Mouse (Mus musculus) heart, embryonic 14.5 days (tissue): ENCODE results near the gene Actr2. TPM values are rescaled to one million over a fixed set of nuclear protein-coding genes. Genes with fewer than 3 reads are reported as not detected.

ENCODE experiments used
- ATAC-seq: fragments of 200-750 bp; cut with Nextera tagmentation; 2 replicates; pipeline ENCODE4 v1.8.0; 2017; ENCODE audit warnings: low read depth, moderate TSS enrichment; ENCODE audit not compliant: insufficient number of reproducible peaks, insufficient read depth, low FRiP score
- H3K27ac ChIP-seq, 2 experiments: fragments of 200-500 bp in 1 of 2; fragments of 300-500 bp in 1 of 2; sonication (generic) in 1 of 2; replicated peaks in 1 of 2; 2 replicates each; pipeline ENCODE4 v1.5.1; 2012 to 2014; ENCODE audit warnings: low read depth in 2 of 2, low read length in 2 of 2, control low read depth in 1 of 2, mild to moderate bottlenecking in 1 of 2, mixed read lengths in 1 of 2; ENCODE audit not compliant: control insufficient read depth in 1 of 2, insufficient read depth in 1 of 2
- H3K27me3 ChIP-seq: fragments of 300-500 bp; sonication (generic); 2 replicates; pipeline ENCODE4 v1.6.1; 2014; ENCODE audit warnings: mild to moderate bottlenecking, low read length, control low read depth; ENCODE audit not compliant: control insufficient read depth, insufficient read depth
- H3K36me3 ChIP-seq: fragments of 300-500 bp; sonication (generic); 2 replicates; pipeline ENCODE4 v1.6.1; 2014; ENCODE audit warnings: mild to moderate bottlenecking, control low read depth, low read length, mixed read lengths; ENCODE audit not compliant: control insufficient read depth, insufficient read depth
- H3K4me1 ChIP-seq, 2 experiments: fragments of 200-500 bp in 1 of 2; fragments of 300-500 bp in 1 of 2; sonication (generic) in 1 of 2; 2 replicates each; pipeline ENCODE4 v1.6.1; 2012 to 2014; ENCODE audit warnings: low read length in 2 of 2, control low read depth in 1 of 2, mixed read lengths in 1 of 2; ENCODE audit not compliant: control insufficient read depth in 2 of 2, insufficient read depth in 2 of 2
- H3K4me2 ChIP-seq: fragments of 300-500 bp; sonication (generic); 2 replicates; pipeline ENCODE4 v1.6.1; 2014; ENCODE audit warnings: mild to moderate bottlenecking, low read length
- H3K4me3 ChIP-seq, 2 experiments: fragments of 200-500 bp in 1 of 2; fragments of 300-500 bp in 1 of 2; sonication (generic) in 1 of 2; 2 replicates each; pipeline ENCODE4 v1.5.1; 2012 to 2014; ENCODE audit warnings: low read length in 2 of 2, mild to moderate bottlenecking in 2 of 2, control low read depth in 1 of 2, low read depth in 1 of 2, moderate library complexity in 1 of 2; ENCODE audit not compliant: control insufficient read depth in 1 of 2, insufficient read depth in 1 of 2
- H3K9ac ChIP-seq: fragments of 300-500 bp; sonication (generic); 2 replicates; pipeline ENCODE4 v1.6.1; 2014; ENCODE audit warnings: mild to moderate bottlenecking, low read length
- H3K9me3 ChIP-seq: fragments of 300-500 bp; sonication (generic); 2 replicates; pipeline ENCODE4 v1.6.1; 2016; ENCODE audit warnings: low read length, control low read depth; ENCODE audit not compliant: control insufficient read depth
- WGBS: fragments of 180-500 bp; shearing (Covaris S2); extraction: QIAGEN DNeasy Blood & Tissue Kit; methylation state at CpG from one replicate; pipeline ENCODE4 v1.1.7; 2014; 5-methylcytosine and 5-hydroxymethylcytosine counted together
- polyA plus RNA-seq: library from polyadenylated mRNA; unstranded; fragments of >200 nt; fragmentation: Nextera tagmentation; extraction: Ambion mirVana; gene quantifications from 2 replicates; pipeline ENCODE4 v1.2.1, GENCODE M21; 2014

Gene Actr2
- polyA plus RNA-seq, 1 experiment from 2014 or later, result 48.9 TPM

GRCm38 (mm10) chr11:20052814-20053536, 59.7 kb downstream of the Actr2 start:
- Histone ChIP-seq H3K4me3 (no peak overlapping the region), H3K9ac (no peak overlapping the region), H3K27me3 (no peaks in the 10 kb centered on the region), H3K9me3 (0 out of 2 replicates have a peak, but pooled peaks cover 2% of the 10 kb centered on the region), H3K27ac (no peak overlapping the region), H3K4me2 (no peak overlapping the region), H3K36me3 (peaks cover 14% of the 10 kb centered on the region; the same call in 1 of the 2 replicates), H3K4me1 (peaks cover 5 to 6% of the 10 kb centered on the region in 2 experiments)
- no peak for ATAC-seq
- WGBS, result 42% methylated on average over 13 of the region's 13 CpGs

DNA sequence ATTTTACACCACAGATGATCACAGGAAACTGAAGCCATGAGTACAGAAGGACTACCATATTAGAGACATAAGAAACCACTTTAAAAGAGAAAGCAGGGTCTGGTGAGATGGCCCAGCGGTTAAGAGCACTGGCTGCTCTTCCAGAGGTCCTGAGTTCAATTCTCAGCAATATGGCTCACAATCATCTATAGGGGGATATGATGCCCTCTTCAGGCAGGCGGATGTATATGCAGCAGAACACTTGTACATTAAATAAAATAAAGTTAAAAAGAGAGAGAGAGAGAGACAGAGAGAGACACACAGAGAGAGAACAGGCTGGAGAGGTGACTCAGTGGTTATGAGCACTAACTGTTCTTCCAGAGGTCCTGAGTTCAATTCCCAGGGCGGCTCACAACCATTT, 67.1 kb downstream of the Actr2 start:
- Histone ChIP-seq H3K36me3 (no peaks in the 10 kb centered on the region), H3K4me1 (peaks cover 15 to 16% of the 10 kb centered on the region in 2 experiments; a peak in 3 of 4 replicates), H3K4me2 (no peak overlapping the region), H3K27ac (no peak overlapping the region), H3K27me3 (no peaks in the 10 kb centered on the region), H3K9me3 (no peaks in the 10 kb centered on the region), H3K4me3 (no peak overlapping the region), H3K9ac (no peak overlapping the region)
- no peak for ATAC-seq
- WGBS, result 75% methylated on average over 3 of the region's 3 CpGs

GRCm38 (mm10) chr11:20043256-20043655, 69.5 kb downstream of the Actr2 start:
- WGBS, result 77% methylated on average over 4 of the region's 4 CpGs
- Histone ChIP-seq H3K36me3 (no peaks in the 10 kb centered on the region), H3K4me1 (peaks cover 15 to 16% of the 10 kb centered on the region in 2 experiments; a peak in 3 of 4 replicates), H3K9me3 (no peaks in the 10 kb centered on the region), H3K9ac (no peak overlapping the region), H3K4me2 (no peak overlapping the region), H3K4me3 (no peak overlapping the region), H3K27me3 (no peaks in the 10 kb centered on the region), H3K27ac (no peak overlapping the region)
- no peak for ATAC-seq

DNA sequence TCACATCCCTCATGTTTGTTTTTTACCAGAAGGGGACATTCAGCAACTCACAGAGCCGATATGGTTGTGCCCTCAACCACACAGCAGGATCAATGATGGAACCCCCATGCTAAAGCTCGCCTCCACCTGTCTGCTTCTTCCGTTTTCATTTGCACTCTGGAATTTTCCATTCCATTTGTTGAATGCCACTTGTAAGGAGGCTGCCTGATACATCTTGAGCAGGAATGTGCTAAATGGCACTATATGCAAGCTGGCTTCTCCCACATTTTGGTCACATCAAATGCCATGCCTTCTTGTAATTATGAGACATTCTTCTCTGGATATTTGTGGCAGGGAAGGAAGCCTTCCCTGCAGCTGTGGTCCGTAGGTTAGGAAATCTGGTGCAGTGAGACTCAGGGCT, 70.6 kb downstream of the Actr2 start:
- Histone ChIP-seq H3K9ac (no peak overlapping the region), H3K27ac (no peak overlapping the region), H3K27me3 (no peaks in the 10 kb centered on the region), H3K9me3 (no peaks in the 10 kb centered on the region), H3K36me3 (no peaks in the 10 kb centered on the region), H3K4me1 (peaks cover 15 to 16% of the 10 kb centered on the region in 2 experiments; a peak in 3 of 4 replicates), H3K4me2 (no peak overlapping the region), H3K4me3 (no peak overlapping the region)
- 73% methylated on average over 4 of the region's 4 CpGs for WGBS
- ATAC-seq, result no peak

DNA sequence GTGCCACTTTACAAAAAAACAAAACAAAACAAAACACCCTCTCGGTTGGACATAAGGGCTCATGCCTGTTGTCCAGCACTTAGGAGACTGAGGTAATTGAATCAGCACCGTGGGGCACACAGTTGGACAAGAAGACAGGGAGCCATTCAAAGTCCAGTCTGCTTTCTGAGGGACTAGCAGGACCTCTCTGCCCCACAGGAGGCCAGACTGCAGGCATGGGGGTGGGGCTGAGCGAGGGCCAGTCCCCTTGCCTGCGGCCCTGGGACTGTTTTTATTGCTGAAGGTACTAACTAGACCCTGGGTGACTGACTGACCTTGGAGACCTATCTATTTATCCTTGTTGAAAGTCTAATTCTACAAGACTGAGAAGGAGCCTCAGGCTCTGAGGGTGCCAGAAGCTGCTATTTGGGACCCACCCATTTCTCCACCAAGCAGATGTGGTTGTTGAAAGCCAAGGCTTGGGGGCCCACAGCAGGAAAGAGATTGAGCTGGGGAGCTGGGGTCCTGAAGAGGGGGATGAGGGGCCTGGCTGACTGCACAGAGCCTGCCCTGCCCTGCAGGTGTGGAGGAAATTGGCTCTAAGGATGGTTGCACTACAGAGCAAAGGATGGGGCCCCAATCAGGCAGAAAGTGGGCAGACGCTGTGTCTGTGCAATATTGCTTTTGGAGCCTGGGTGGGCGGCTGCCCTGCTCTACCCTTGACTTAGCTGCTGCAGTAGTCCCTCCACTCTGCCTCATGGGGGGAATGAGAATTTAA, 71.4 kb downstream of the Actr2 start:
- 41% methylated on average over 6 of the region's 6 CpGs for WGBS
- Histone ChIP-seq H3K4me2 (no peak overlapping the region), H3K4me1 (peaks cover 15 to 16% of the 10 kb centered on the region in 2 experiments; a peak in 3 of 4 replicates), H3K36me3 (no peaks in the 10 kb centered on the region), H3K4me3 (no peak overlapping the region), H3K9ac (no peak overlapping the region), H3K27ac (no peak overlapping the region), H3K27me3 (no peaks in the 10 kb centered on the region), H3K9me3 (no peaks in the 10 kb centered on the region)
- no peak for ATAC-seq

- 0 out of 2 replicates have a peak overlapping the region, but pooled peaks have one; percentile 11 for H3K4me2 ChIP-seq
Observed at GRCm38 (mm10) chr11:20038723-20039122, 74.0 kb downstream of the Actr2 start.

DNA sequence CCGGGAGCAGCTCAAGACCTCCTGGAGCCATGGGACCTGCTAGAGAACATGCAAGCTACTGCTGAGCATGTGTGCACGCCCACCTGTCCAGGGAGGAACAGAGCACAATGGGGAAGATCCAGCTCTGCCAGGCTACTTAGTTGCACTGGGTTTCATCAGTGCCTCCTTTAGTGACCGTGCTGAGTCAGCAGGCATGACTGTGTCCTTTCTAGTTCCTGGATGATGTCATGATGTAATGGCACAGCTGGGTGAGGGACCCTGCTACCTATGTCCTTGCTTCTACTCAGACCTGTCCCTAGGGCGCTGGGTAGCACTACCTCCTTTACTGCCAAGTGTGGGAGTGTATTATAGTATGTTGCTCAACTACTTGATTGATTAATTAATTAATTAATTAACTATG, 75.0 kb downstream of the Actr2 start:
- no peaks in the 10 kb centered on the region for H3K36me3 ChIP-seq
- H3K4me3 ChIP-seq, result no peak overlapping the region
- H3K27ac ChIP-seq, result no peak overlapping the region
- 83% methylated on average over 4 of the region's 4 CpGs for WGBS
- H3K4me1 ChIP-seq, result peaks cover 9 to 12% of the 10 kb centered on the region in 2 experiments; a peak in 3 of 4 replicates
- ATAC-seq, result no peak
- no peaks in the 10 kb centered on the region for H3K9me3 ChIP-seq
- H3K4me2 ChIP-seq, result no peak overlapping the region
- 0 out of 2 replicates have a peak, but pooled peaks cover 3% of the 10 kb centered on the region for H3K27me3 ChIP-seq
- no peak overlapping the region for H3K9ac ChIP-seq

More at GRCm38 (mm10) chr11:20038723-20039122, 74.0 kb downstream of the Actr2 start:
- H3K27ac ChIP-seq, result no peak overlapping the region
- peaks cover 15% of the 10 kb centered on the region in 2 experiments; a peak in 3 of 4 replicates for H3K4me1 ChIP-seq
- H3K9ac ChIP-seq, result no peak overlapping the region
- H3K9me3 ChIP-seq, result no peaks in the 10 kb centered on the region
- whole genome bisulfite sequencing, result 36% methylated on average over 8 of the region's 8 CpGs
- no peak for ATAC-seq
- no peaks in the 10 kb centered on the region for H3K36me3 ChIP-seq
- H3K4me3 ChIP-seq, result no peak overlapping the region
- 0 out of 2 replicates have a peak, but pooled peaks cover 3% of the 10 kb centered on the region for H3K27me3 ChIP-seq
